Mouse (Mus musculus) cerebellum, adult 2 months (tissue): ENCODE measurements at regions not wholly inside any gene's neighbourhood (a gene's known extent, or its start where the extent isn't known, plus 50 kb on each side); places are given as distances from the start of the nearest gene placed in this dataset.

Source experiments
- DNase-seq, 2 experiments: peaks; one replicate each; pipeline ENCODE4 v3.0.0; 2021
- H3K27ac ChIP-seq: fragments of 200-500 bp; 2 replicates; pipeline ENCODE4 v1.5.1; 2012; ENCODE audit warnings: low read length, control low read depth, inconsistent platforms; ENCODE audit not compliant: insufficient read depth
- H3K27me3 ChIP-seq: fragments of 200-500 bp; 2 replicates; pipeline ENCODE4 v1.6.1; 2012; ENCODE audit warnings: inconsistent platforms, mild to moderate bottlenecking, low read length, moderate library complexity; ENCODE audit not compliant: control insufficient read depth, insufficient read depth
- H3K4me1 ChIP-seq: fragments of 200-500 bp; 2 replicates; pipeline ENCODE4 v1.6.1; 2011; ENCODE audit warnings: low read length; ENCODE audit not compliant: control insufficient read depth, insufficient read depth
- H3K4me3 ChIP-seq: fragments of 200-500 bp; replicated peaks from 2 replicates; pipeline ENCODE3; 2011; ENCODE audit warnings: mild to moderate bottlenecking, low read depth, low read length, control low read depth; ENCODE audit not compliant: insufficient read depth
- CTCF ChIP-seq: fragments of 200-500 bp; IDR thresholded peaks from 2 replicates; pipeline ENCODE4 v1.5.1; 2011; ENCODE audit warnings: low read depth, mild to moderate bottlenecking, control low read depth, low read length, moderate library complexity, borderline replicate concordance; ENCODE audit not compliant: insufficient read depth
- POLR2A ChIP-seq: fragments of 200-500 bp; IDR thresholded peaks from 2 replicates; pipeline ENCODE4 v1.6.1; 2011; ENCODE audit warnings: low read length, control low read depth, borderline replicate concordance; ENCODE audit not compliant: insufficient read depth
- WGBS: fragments of 180-500 bp; shearing (Covaris S2); methylation state at CpG from one replicate; pipeline ENCODE4 v1.1.7; 2018; 5-methylcytosine and 5-hydroxymethylcytosine counted together

DNA sequence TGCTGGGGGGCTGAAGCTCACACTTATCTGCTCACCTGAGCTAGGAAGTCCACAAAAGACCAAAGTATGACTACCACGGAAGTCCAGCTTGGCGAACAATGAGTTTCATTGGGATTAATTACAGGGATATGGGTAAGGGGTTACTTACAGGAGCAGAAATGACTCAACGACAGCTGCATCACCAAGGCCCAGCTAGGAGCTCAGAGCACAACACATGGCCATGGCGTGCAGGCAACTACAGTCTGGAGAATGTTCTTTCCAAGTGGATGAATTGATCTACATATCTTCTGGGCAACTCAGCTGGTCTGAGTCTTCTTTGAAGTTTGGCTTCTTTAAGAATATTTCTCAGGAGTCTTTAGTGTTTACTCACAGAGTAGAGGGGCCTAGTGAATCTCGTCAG, 86.3 kb upstream of the Pcgf5 start:
- no peak overlapping the region for H3K27ac ChIP-seq
- WGBS = 94% methylated on average over 5 of the region's 5 CpGs
- H3K4me3 ChIP-seq = no peak overlapping the region
- no peak for TF ChIP-seq POLR2A
- TF ChIP-seq CTCF = no peak
- H3K27me3 ChIP-seq = no peaks in the 10 kb centered on the region
- no peak for DNase-seq
- H3K4me1 ChIP-seq = no peaks in the 10 kb centered on the region

DNA sequence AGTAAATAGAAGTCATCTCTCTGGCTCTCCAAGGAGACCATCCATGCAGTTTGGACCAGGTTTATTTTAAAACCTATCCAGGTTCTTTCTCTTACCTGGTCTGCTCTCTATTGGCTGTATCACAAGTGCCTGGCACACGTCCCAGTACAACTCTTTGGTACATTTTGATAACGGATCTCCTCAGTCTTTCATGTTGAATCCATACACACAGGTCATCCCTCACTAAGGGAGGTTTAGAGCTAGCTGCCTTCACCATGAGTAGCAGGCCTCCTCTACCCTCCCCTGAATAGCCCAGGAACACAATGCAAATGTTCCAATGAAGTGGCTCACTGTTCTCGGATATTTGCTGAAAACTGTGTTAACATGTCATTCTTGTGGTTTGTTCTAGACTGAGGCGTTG, 84.2 kb upstream of the Pcgf5 start:
- H3K4me3 ChIP-seq = no peak overlapping the region
- no peak for DNase-seq
- no peak overlapping the region for H3K27ac ChIP-seq
- TF ChIP-seq POLR2A = no peak
- no peak for TF ChIP-seq CTCF
- 70% methylated on average over 4 of the region's 4 CpGs for WGBS
- no peaks in the 10 kb centered on the region for H3K27me3 ChIP-seq
- no peaks in the 10 kb centered on the region for H3K4me1 ChIP-seq

DNA sequence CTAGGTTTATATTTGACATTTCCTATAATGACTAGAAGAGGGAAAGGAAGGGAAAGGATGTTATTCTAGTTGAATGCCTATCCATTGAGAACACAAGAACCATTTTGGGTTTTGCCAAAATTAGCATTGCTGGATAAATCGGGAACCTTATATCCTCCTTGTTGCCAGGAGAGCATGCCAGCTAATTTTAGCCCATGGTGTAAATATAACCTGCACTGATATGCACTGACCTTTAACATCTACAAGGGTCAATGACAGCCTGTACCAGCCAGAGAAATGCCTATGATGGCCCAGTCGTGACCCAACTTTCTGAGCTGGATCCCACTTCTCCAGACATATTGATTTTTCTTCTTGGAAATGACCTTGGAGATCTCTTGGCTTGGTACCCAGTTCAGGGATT, 83.7 kb upstream of the Pcgf5 start:
- no peak overlapping the region for H3K27ac ChIP-seq
- no peak for DNase-seq
- no peaks in the 10 kb centered on the region for H3K27me3 ChIP-seq
- H3K4me3 ChIP-seq = no peak overlapping the region
- no peaks in the 10 kb centered on the region for H3K4me1 ChIP-seq
- TF ChIP-seq CTCF = no peak
- TF ChIP-seq POLR2A = no peak
- WGBS = 58% methylated on average over 2 of the region's 2 CpGs

DNA sequence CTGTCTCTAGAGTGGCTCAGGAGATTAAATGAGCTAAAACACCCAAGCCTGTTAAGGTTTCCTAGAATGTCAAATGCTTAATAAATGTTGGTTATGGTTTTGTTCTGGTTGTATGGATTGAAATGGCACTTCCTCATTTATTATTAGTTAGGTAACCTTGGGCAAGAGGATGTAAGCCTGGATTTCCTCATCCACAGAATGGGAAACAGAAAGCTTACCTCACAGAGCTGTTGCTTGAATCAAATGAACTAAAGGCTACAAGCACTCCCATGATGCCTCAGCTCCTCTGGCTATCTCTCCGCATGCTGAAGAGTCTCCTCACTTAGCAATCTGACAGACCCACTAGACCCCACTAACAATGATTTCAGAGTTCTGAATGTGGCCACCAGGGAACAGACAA, 82.8 kb upstream of the Pcgf5 start:
- DNase-seq = no peak
- Histone ChIP-seq H3K4me3 (no peak overlapping the region), H3K4me1 (no peaks in the 10 kb centered on the region), H3K27me3 (no peaks in the 10 kb centered on the region), H3K27ac (no peak overlapping the region)
- WGBS = 90% methylated on average over 1 of the region's 1 CpGs
- no peak for TF ChIP-seq CTCF
- no peak for TF ChIP-seq POLR2A

DNA sequence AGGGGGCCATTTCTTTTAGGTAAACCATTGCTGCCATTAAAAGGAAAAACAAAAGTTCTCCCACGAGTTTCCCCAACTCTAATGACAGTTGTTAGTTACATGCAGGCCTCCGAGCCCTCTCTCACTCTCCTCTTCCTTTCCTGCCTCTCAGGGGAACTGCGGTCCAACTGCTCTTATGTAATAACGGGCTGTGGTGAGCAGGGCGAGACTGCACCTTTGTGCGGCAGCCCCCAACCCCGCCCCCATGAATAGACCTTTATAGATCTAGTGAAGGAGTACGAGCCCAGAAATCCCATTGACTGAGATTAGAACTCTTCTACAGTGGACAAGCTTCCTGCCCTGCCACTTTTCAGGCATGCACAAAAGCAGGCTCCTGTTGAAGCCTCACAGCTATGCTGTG, 81.8 kb upstream of the Pcgf5 start:
- Histone ChIP-seq H3K27ac (no peak overlapping the region), H3K27me3 (no peaks in the 10 kb centered on the region), H3K4me1 (no peaks in the 10 kb centered on the region), H3K4me3 (no peak overlapping the region)
- TF ChIP-seq CTCF = no peak
- TF ChIP-seq POLR2A = no peak
- DNase-seq = no peak
- 68% methylated on average over 8 of the region's 8 CpGs for WGBS

DNA sequence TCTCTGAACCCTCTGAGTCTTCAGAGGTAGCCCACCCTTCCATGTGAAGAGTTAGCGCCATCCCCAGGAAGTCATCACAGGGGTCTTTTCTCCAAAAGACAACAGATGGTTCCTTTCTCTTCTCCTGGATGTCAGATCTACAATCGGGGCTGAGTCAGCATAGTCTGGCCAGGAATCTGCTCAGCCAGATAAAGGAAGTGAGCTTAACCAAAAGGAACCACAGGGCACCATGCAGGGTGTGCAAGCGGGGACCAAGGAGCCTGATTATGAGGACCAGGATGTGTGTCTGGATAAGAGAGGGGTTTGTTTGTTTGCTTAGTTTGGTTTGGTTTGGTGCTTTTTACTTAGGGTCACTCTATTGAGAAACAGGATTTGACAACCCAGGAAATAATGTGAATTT, 74.6 kb upstream of the Pcgf5 start:
- H3K27me3 ChIP-seq = no peaks in the 10 kb centered on the region
- H3K4me3 ChIP-seq = no peak overlapping the region
- no peak for DNase-seq
- 7% methylated on average over 3 of the region's 3 CpGs for WGBS
- TF ChIP-seq POLR2A (no peak), CTCF (no peak)
- no peaks in the 10 kb centered on the region for H3K4me1 ChIP-seq
- no peak overlapping the region for H3K27ac ChIP-seq

DNA sequence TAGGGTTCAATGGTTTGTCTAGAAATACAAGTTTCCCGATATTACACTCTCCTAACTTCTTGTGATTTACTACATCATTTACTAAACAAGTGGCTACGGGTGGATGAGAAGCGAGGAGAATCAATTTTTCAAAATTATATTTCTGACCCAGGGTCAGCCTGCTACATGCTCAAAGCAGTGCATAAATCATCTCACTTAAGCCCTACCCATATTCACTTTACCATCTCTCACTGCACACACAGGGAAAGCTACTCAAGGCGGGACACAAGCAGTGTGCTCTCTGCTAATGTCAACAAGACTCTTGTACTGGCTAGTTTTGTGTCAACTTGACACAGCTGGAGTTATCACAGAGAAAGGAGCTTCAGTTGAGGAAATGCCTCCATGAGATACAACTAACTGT, 62.6 kb upstream of the Pcgf5 start:
- no peaks in the 10 kb centered on the region for H3K27me3 ChIP-seq
- no peak for TF ChIP-seq CTCF
- no peak for TF ChIP-seq POLR2A
- WGBS = 90% methylated on average over 4 of the region's 4 CpGs
- no peak overlapping the region for H3K27ac ChIP-seq
- no peaks in the 10 kb centered on the region for H3K4me1 ChIP-seq
- H3K4me3 ChIP-seq = no peak overlapping the region
- no peak for DNase-seq

DNA sequence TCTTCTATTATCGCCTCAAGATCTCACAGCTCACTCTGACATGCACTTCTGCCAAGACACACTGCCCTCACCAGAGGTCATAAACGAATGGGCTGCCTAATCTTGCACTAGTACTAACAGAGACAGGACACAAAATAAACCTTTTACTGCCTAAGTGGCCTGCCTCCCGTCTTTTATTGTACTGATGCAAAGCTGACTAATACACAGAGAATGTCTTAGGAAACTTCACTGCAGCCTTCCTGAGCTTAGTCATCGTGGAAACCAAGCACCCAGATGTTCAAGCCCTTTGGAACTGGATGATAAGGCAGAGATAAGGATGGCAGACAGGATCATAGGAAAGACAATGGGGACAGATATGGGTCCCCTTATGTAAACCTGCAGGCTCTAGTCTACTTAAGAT, 57.3 kb upstream of the Pcgf5 start:
- no peaks in the 10 kb centered on the region for H3K4me1 ChIP-seq
- WGBS = 75% methylated on average over 4 of the region's 4 CpGs
- H3K4me3 ChIP-seq = no peak overlapping the region
- TF ChIP-seq POLR2A (no peak), CTCF (no peak)
- DNase-seq = no peak
- no peaks in the 10 kb centered on the region for H3K27me3 ChIP-seq
- no peak overlapping the region for H3K27ac ChIP-seq
